Mouse (Mus musculus): ENCODE results near the gene Fxr1.
A peak's percentile ranks its signal among the peaks of the same experiment; 100 is the strongest.
"Not testable (repeated sequence)": the region's sequence is repeated elsewhere in the genome, so short reads cannot be mapped to it uniquely, and the experiment has no call there.

Gene Fxr1

DNA sequence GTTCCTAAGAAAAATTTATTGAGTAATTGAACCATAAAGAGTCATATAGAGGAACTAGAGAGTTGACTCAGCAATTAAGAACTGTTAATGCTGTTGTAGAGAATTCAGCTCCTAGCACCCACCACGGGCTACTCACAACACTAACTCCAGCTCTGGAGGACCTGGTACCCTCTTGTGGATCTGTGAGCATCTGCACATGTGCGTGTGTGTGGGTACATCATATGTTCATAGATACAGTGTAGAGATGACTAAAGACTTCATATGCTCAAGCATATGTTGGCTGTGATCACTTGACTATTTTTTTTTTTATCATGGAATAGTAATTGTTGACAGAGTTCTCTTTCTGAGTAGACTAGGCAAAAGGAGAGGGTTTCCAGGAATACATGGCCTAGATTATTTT is 42.6 kb downstream of the Fxr1 start:
- peak; percentile 44 for DNase-seq

- DNase-seq: not testable (repeated sequence)
These were observed 49.2 kb downstream of the Fxr1 start for GRCm38 (mm10) chr3:34068943-34069342.

GRCm38 (mm10) chr3:34072726-34073125 is 53.0 kb downstream of the Fxr1 start:
- DNase-seq: no peak

GRCm38 (mm10) chr3:34076058-34076759 is 56.5 kb downstream of the Fxr1 start:
- DNase-seq: no peak

DNA sequence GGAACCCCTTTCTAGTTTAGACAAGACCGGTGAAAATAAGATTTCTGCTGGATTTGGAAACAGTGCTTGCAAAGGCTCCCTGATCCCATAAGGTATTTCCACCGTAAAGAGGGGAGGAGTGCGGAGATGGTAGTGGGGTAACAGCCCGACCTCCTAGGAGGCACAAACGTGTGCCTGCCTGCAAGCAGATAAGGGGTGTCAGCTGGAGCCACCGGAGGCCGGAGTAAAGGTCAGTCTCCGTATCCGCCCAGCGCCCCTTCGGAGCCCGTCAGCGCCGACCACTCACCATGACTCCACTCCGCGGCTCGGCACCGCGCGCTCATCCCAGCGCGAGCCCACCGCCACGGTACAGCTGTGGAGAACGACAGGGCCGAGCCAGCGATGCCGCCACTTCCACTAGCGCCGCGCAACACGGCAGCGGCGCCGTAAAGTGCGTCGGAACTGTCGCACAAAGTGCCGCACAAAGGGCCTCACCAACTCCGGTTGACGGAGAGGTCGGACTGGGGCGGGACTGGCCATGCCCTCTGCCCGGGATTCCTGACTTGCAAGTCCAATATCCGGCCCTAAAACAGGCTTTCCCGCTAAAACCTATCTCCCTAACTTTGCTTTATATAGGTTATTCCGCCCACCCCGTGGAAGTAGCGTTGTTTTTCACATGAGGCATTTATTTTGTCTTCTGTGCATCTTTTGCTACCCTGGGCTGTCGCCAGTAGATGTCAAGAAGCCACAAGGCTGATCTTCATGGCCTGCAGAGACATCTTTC is 61.3 kb downstream of the Fxr1 start, which contains the start of gene Dnajc19:
Dnajc19 (minus strand) TSS at position 422 of the 763 bp plus-strand sequence.
- peak; percentile 94 for DNase-seq

- DNase-seq: no peak
These were observed 62.2 kb downstream of the Fxr1 start for GRCm38 (mm10) chr3:34081929-34082328.

- DNase-seq: no peak
These were observed 63.9 kb downstream of the Fxr1 start for GRCm38 (mm10) chr3:34083655-34084054.

DNA sequence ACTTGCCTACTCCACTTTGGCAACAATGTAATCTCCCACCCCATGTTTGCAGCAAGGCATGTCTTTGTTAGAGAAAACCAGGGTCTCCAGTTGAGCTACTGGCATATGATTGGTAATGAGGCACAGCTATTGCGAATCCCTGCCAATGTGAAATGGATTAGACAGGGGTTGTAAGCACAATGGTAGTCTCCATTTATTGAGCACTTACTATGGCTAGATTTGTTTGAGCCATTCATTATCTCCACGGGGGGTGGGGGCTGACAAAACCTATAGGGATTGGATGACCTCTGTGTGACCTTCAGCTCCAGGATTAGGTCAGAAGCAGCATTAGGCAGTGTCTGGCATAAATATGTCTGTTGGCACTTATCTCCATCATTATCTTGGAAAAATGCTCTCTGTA is 83.1 kb downstream of the Fxr1 start:
- DNase-seq: no peak

- no peak for DNase-seq
These were observed 84.3 kb downstream of the Fxr1 start for GRCm38 (mm10) chr3:34103902-34104672.

- no peak for DNase-seq
These were observed 86.7 kb downstream of the Fxr1 start for GRCm38 (mm10) chr3:34106421-34106820.

GRCm38 (mm10) chr3:34107631-34108030 is 87.9 kb downstream of the Fxr1 start:
- DNase-seq: no peak

GRCm38 (mm10) chr3:34111941-34112685 is 92.4 kb downstream of the Fxr1 start:
- DNase-seq: peak; percentile 7

DNA sequence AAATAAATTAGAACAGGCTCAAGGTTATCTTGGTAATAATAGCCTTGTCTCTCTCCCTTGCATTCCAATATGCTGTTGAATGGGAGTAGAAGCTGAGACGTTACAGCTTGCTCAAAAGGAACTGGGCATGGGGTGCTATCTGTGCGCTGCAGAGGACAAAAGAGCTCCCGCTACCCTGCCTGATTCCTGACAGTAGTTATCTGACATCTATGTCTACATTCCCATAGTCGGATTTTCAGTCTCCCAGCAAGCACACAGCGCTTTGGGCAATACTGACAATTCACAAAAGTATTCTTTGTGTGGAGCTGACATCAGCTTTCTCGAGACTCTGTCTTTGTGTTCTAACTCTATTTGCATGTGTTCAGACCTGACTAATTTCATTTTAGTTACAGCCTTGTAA is 96.1 kb downstream of the Fxr1 start:
- DNase-seq: peak; percentile 42

DNA sequence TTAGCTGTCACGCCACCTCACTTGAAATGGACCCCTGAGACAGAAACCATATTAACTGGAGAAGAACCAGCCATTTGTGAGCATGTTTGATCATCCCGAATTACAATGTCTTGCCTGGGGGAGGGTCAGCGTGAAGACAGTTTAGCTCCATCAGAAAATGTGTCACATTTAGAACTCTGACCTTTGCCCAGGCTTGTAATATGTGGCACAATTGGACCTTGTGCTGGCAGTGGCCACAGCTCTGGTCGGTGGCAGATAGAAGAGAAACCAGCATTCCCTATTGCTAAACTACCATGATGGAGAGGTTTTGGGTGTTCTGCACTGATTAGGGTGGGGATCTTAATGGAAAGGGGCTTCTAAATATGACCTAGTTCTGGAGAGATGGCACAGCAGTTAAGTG is 100.1 kb downstream of the Fxr1 start:
- DNase-seq: no peak
